Mouse (Mus musculus): ENCODE measurements around the gene Gprc5a. TPM values are rescaled to one million over a fixed set of nuclear protein-coding genes. Genes with fewer than 3 reads are reported as not detected.

Gene Gprc5a
- total and polyA plus RNA-seq, 3 experiments = 0.08 to 0.59 TPM; not detected in 1

GRCm38 (mm10) chr6:135118183-135118582, 52.7 kb downstream of the Gprc5a start, which contains the start of gene Gprc5d:
Gene Gprc5d, minus strand, starts transcription at chr6:135118283.
- dilution Hi-C loops (cut with MboI; ENCODE audit: extremely low pct_ligation_motif_present, extremely low pct_unique_long_range_greater_than_20kb, low sequenced_read_pairs) (no loop called here), in situ Hi-C loops (cut with MboI; ENCODE audit: low pct_ligation_motif_present, low pct_unique_long_range_greater_than_20kb, low sequenced_read_pairs) (no loop called here)
- H3K9ac ChIP-seq (ENCODE audit: insufficient read depth, low read depth) = no peak within 1 kb of the TSS

DNA sequence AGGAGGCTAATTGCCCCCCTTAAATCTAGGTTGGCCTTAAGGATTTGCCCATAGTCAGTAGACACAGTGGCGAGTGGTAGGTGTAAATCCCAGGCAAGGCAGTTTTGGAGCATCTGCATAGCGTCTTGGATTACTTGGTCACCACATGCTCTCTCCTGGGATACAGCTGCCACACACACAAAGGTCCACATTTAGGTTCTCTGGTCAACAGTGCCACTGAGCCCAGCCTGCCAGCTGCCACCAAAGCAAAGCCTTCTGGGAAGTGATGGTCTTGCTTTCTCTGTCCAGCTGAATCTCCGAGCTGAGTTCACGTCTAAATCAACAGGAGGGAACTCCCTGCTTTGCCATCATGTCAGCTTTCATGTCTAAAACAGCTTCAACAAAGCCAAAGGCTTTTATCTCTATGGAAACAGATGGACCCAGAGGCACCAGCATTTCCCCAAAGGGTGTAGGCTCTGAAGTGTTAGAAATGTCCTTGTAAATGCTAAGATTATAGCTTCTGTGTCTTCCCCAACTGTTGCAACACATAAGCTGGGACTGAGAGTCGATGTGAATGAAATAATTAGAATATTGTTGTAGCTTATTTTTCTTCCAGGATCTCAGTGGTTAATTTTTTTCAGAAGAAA, 59.4 kb downstream of the Gprc5a start:
- in situ Hi-C loops (cut with MboI; ENCODE audit: low pct_ligation_motif_present, low pct_unique_long_range_greater_than_20kb, low sequenced_read_pairs) (no loop called here), dilution Hi-C loops (cut with MboI; ENCODE audit: extremely low pct_ligation_motif_present, extremely low pct_unique_long_range_greater_than_20kb, low sequenced_read_pairs) (no loop called here)
- Histone ChIP-seq H3K4me1 (ENCODE audit: control insufficient read depth in 1 of 2, insufficient read depth in 2 of 2) (no peaks in the 10 kb centered on the region), H3K9ac (ENCODE audit: insufficient read depth, low read depth) (no peak overlapping the region), H3K4me2 (ENCODE audit: insufficient read depth, low read depth, poor library complexity, severe bottlenecking) (no peak overlapping the region), H3K27me3 (replicated peaks) (peaks cover 14% of the 10 kb centered on the region), H3K36me3 (replicated peaks in 1 of 2; ENCODE audit: control insufficient read depth in 1 of 2, insufficient read depth in 1 of 2, low read length in 1 of 2) (no peaks in the 10 kb centered on the region), H3K4me3 (replicated peaks in 1 of 3; ENCODE audit: low read depth in 2 of 3, low read length in 2 of 3, poor library complexity in 1 of 3) (no peak overlapping the region), H3K9me3 (replicated peaks; ENCODE audit: low read length) (no peaks in the 10 kb centered on the region), H3K27ac (ENCODE audit: insufficient read depth, low read depth) (no peak overlapping the region), H3K79me2 (replicated peaks; ENCODE audit: control insufficient read depth, extremely low read depth, insufficient read depth, poor library complexity, severe bottlenecking) (no peaks in the 10 kb centered on the region)
- DNase-seq (ENCODE audit: extremely low read depth) = no peak
- TF ChIP-seq MAFK (IDR thresholded peaks at IDR 0.05; ENCODE audit: insufficient replicate concordance, low read length) (no peak), TCF12 (IDR thresholded peaks at IDR 0.05; ENCODE audit: low read depth, low read length) (no peak), IRF4 (IDR thresholded peaks at IDR 0.05; ENCODE audit: low read depth, low read length) (no peak), NRF1 (IDR thresholded peaks at IDR 0.05; ENCODE audit: low read depth, low read length) (no peak), SMC3 (IDR thresholded peaks at IDR 0.05; ENCODE audit: low read depth, low read length) (no peak), ZKSCAN1 (IDR thresholded peaks at IDR 0.05; ENCODE audit: borderline replicate concordance, low read depth, low read length) (no peak), ZC3H11A (IDR thresholded peaks at IDR 0.05; ENCODE audit: low read depth, low read length) (no peak), RCOR1 (conservative IDR thresholded peaks at IDR 0.05; ENCODE audit: low read depth, low read length) (no peak), E2F4 (IDR thresholded peaks at IDR 0.05; ENCODE audit: insufficient replicate concordance, low read depth, low read length) (no peak), KAT2A (IDR thresholded peaks at IDR 0.05; ENCODE audit: insufficient replicate concordance, low read length) (no peak), POLR2A (IDR thresholded peaks at IDR 0.05; ENCODE audit: low read depth, low read length) (no peak), MXI1 (IDR thresholded peaks at IDR 0.05; ENCODE audit: low read depth, low read length) (no peak)

More at GRCm38 (mm10) chr6:135118183-135118582, 52.7 kb downstream of the Gprc5a start, which contains the start of gene Gprc5d:
- TF ChIP-seq ZC3H11A (IDR thresholded peaks at IDR 0.05; ENCODE audit: low read depth, low read length) (no peak), RCOR1 (conservative IDR thresholded peaks at IDR 0.05; ENCODE audit: low read depth, low read length) (no peak), JUN (IDR thresholded peaks at IDR 0.05; ENCODE audit: insufficient read depth, low read depth, low read length) (no peak), USF2 (conservative IDR thresholded peaks at IDR 0.05; ENCODE audit: low read depth, low read length) (no peak), UBTF (IDR thresholded peaks at IDR 0.05; ENCODE audit: low read depth, low read length) (no peak), MAFK (IDR thresholded peaks at IDR 0.05; ENCODE audit: insufficient replicate concordance, low read length) (no peak), MAZ (IDR thresholded peaks at IDR 0.05; ENCODE audit: low read depth, low read length) (no peak), E2F4 (IDR thresholded peaks at IDR 0.05; ENCODE audit: insufficient replicate concordance, low read depth, low read length) (no peak), USF1 (IDR thresholded peaks at IDR 0.05; ENCODE audit: low read depth, low read length) (no peak), BHLHE40 (IDR thresholded peaks at IDR 0.05; ENCODE audit: low read depth, low read length) (no peak), NRF1 (IDR thresholded peaks at IDR 0.05; ENCODE audit: low read depth, low read length) (no peak), GABPA (IDR thresholded peaks at IDR 0.05; ENCODE audit: insufficient replicate concordance, low read depth, low read length) (no peak), EP300 (IDR thresholded peaks at IDR 0.05; ENCODE audit: low read length) (no peak), TBP (conservative IDR thresholded peaks at IDR 0.05; ENCODE audit: low read depth, low read length) (no peak)
- H3K4me1 ChIP-seq (ENCODE audit: control insufficient read depth in 1 of 2, insufficient read depth in 2 of 2) = no peaks in the 10 kb centered on the region
- no peak within 1 kb of the TSS for H3K4me3 ChIP-seq (replicated peaks in 1 of 3; ENCODE audit: low read depth in 2 of 3, low read length in 2 of 3, poor library complexity in 1 of 3)
- no peak within 1 kb of the TSS for H3K27ac ChIP-seq (ENCODE audit: insufficient read depth, low read depth)
- H3K79me2 ChIP-seq (replicated peaks; ENCODE audit: control insufficient read depth, extremely low read depth, insufficient read depth, poor library complexity, severe bottlenecking) = no peaks in the 10 kb centered on the region
- H3K4me2 ChIP-seq (ENCODE audit: insufficient read depth, low read depth, poor library complexity, severe bottlenecking) = no peak within 1 kb of the TSS
- no peaks in the 10 kb centered on the region for H3K36me3 ChIP-seq (replicated peaks in 1 of 2; ENCODE audit: control insufficient read depth in 1 of 2, insufficient read depth in 1 of 2, low read length in 1 of 2)
- no peaks in the 10 kb centered on the region for H3K27me3 ChIP-seq (replicated peaks)
- no peak for DNase-seq (ENCODE audit: extremely low read depth)
- H3K9me3 ChIP-seq (replicated peaks; ENCODE audit: low read length) = no peaks in the 10 kb centered on the region
